7 mouse cellular contexts compared by ENCODE assay signal in genomic region chr12:20844873-20845272, GRCm38 (mm10).
DNase-seq lines count a peak whose midpoint lies in the region; ATAC-seq lines count a peak whose summit lies in the region.
"Not testable (repeated sequence)": the region's sequence is repeated elsewhere in the genome, so short reads cannot be mapped to it uniquely, and the experiment has no call there.

No protein-coding gene starts in this region.

- peak; percentile 4 for DNase-seq in adrenal gland, adult 8-10 months
- DNase-seq in embryonic facial prominence, embryonic 14.5 days (ENCODE audit: low spot score) = peak; percentile 10
- DNase-seq in left cerebral cortex, postnatal 25 days (ENCODE audit: low spot score in 2 of 2) = peak; percentile 1
- DNase-seq in midbrain, embryonic 10.5 days (ENCODE audit: low spot score) = peak; percentile 14
- peak; percentile 2 for DNase-seq in right cerebral cortex, postnatal 4 days

- peaks cover 13% of the 10 kb centered on the region for H3K9me3 ChIP-seq in embryonic facial prominence, embryonic 14.5 days (ENCODE audit: control insufficient read depth, low read length)
- peaks cover 45% of the 10 kb centered on the region for H3K9me3 ChIP-seq in heart, embryonic 13.5 days
- not testable (repeated sequence) for H3K9me3 ChIP-seq in intestine, embryonic 16.5 days (ENCODE audit: control insufficient read depth, low read length)
- H3K9me3 ChIP-seq in midbrain, embryonic 10.5 days (replicated peaks) = peaks cover 82% of the 10 kb centered on the region

- not testable (repeated sequence) for H3K4me1 ChIP-seq in embryonic facial prominence, embryonic 14.5 days (ENCODE audit: control insufficient read depth, insufficient read depth, low read length); heart, embryonic 13.5 days; intestine, embryonic 16.5 days (ENCODE audit: control insufficient read depth, insufficient read depth, low read length); midbrain, embryonic 10.5 days

- WGBS in embryonic facial prominence, embryonic 14.5 days = 63% methylated on average over 7 of the region's 7 CpGs
- WGBS in heart, embryonic 13.5 days = 44% methylated on average over 7 of the region's 7 CpGs
- 46% methylated on average over 7 of the region's 7 CpGs for WGBS in intestine, embryonic 16.5 days
- WGBS in midbrain, embryonic 10.5 days = 57% methylated on average over 7 of the region's 7 CpGs

- ATAC-seq in embryonic facial prominence, embryonic 14.5 days (ENCODE audit: low read depth); heart, embryonic 13.5 days (ENCODE audit: extremely low read depth, insufficient number of reproducible peaks, low FRiP score, low TSS enrichment); intestine, embryonic 16.5 days: not testable (repeated sequence)

- H3K36me3 ChIP-seq in embryonic facial prominence, embryonic 14.5 days (ENCODE audit: control insufficient read depth, insufficient read depth, low read length); heart, embryonic 13.5 days; intestine, embryonic 16.5 days (ENCODE audit: control insufficient read depth, insufficient read depth, low read length); midbrain, embryonic 10.5 days: not testable (repeated sequence)

- H3K4me3 ChIP-seq in embryonic facial prominence, embryonic 14.5 days (ENCODE audit: low read depth, low read length); heart, embryonic 13.5 days; midbrain, embryonic 10.5 days: not testable (repeated sequence)
- H3K4me3 ChIP-seq in intestine, embryonic 16.5 days (ENCODE audit: low read length) = peak overlapping the region; percentile 23

- H3K4me2 ChIP-seq in embryonic facial prominence, embryonic 14.5 days (ENCODE audit: low read depth, low read length) = not testable (repeated sequence)
- peak overlapping the region; percentile 36 for H3K4me2 ChIP-seq in heart, embryonic 13.5 days
- peak overlapping the region; percentile 49 for H3K4me2 ChIP-seq in intestine, embryonic 16.5 days (ENCODE audit: low read depth, low read length)

- not testable (repeated sequence) for H3K27me3 ChIP-seq in embryonic facial prominence, embryonic 14.5 days (replicated peaks; ENCODE audit: control insufficient read depth, insufficient read depth, low read length); heart, embryonic 13.5 days (replicated peaks); intestine, embryonic 16.5 days (replicated peaks; ENCODE audit: control insufficient read depth, insufficient read depth, low read length); midbrain, embryonic 10.5 days (ENCODE audit: low read depth, poor library complexity, severe bottlenecking)

- H3K9ac ChIP-seq in embryonic facial prominence, embryonic 14.5 days (ENCODE audit: low read depth, low read length); heart, embryonic 13.5 days: not testable (repeated sequence)
- peak overlapping the region; percentile 7; the same call in 1 of the 2 replicates for H3K9ac ChIP-seq in intestine, embryonic 16.5 days (ENCODE audit: low read depth, low read length)

- not testable (repeated sequence) for H3K27ac ChIP-seq in embryonic facial prominence, embryonic 14.5 days (replicated peaks; ENCODE audit: low read depth, low read length); heart, embryonic 13.5 days (replicated peaks); intestine, embryonic 16.5 days (ENCODE audit: low read length); midbrain, embryonic 10.5 days (replicated peaks)

- intact Hi-C loops in left cerebral cortex, postnatal 25 days (cut with DNase I) = not testable (repeated sequence)
